Mouse (Mus musculus) left cerebral cortex, postnatal 25 days (tissue): ENCODE data around the gene Sipa1l2. TPM values are rescaled to one million over a fixed set of nuclear protein-coding genes. Genes with fewer than 3 reads are reported as not detected.

Experiments
- DNase-seq, 2 experiments: peaks; one replicate each; pipeline ENCODE4 v3.0.0; 2022; ENCODE audit warnings: low spot score in 2 of 2, mixed read lengths in 1 of 2
- intact Hi-C: fragments of 180-260 bp; cut with DNase I; formaldehyde crosslinking; loops from one replicate; pipeline ENCODE4 v1.15.1; 2025
- total RNA-seq, 2 experiments: library from RNA; stranded (reverse); gene quantifications; 2 replicates each; pipeline ENCODE4 v1.2.3; 2021

The Sipa1l2 gene
- total RNA-seq, 2 experiments from 2014 or later = 39.6 to 40.6 TPM

GRCm38 (mm10) chr8:125493254-125493815, 76.3 kb downstream of the Sipa1l2 start:
- DNase-seq = peak in 1 of 2 experiments; percentile 59
- intact Hi-C loops = no loop called here

- intact Hi-C loops = no loop called here
These were observed 77.2 kb downstream of the Sipa1l2 start for GRCm38 (mm10) chr8:125492416-125492815.

DNA sequence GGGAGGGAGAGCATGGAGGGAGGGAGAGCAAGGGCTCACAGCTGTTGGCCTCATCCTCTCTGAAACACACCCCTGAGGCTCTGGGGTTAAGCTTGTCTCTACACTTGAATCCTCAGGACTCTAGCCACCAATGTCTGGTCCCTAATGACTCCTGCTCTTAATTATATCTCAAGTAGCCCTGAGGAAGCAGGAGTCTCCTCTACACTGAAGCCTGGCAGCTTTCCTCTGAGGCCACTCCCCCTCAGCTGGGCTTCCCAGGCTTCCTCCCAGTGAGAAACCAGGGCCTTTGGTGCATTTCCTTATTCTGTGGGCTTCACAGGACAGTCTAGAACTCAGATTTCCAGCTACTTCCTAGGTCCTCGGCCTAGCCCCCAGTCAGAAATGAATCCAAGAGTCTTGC, 80.9 kb downstream of the Sipa1l2 start:
- DNase-seq = peak in 1 of 2 experiments; percentile 19
- intact Hi-C loops = no loop called here

More at GRCm38 (mm10) chr8:125492416-125492815, 77.2 kb downstream of the Sipa1l2 start:
- DNase-seq = no peak

GRCm38 (mm10) chr8:125485715-125486114, 83.9 kb downstream of the Sipa1l2 start:
- intact Hi-C loops = no loop called here
- no peak for DNase-seq

DNA sequence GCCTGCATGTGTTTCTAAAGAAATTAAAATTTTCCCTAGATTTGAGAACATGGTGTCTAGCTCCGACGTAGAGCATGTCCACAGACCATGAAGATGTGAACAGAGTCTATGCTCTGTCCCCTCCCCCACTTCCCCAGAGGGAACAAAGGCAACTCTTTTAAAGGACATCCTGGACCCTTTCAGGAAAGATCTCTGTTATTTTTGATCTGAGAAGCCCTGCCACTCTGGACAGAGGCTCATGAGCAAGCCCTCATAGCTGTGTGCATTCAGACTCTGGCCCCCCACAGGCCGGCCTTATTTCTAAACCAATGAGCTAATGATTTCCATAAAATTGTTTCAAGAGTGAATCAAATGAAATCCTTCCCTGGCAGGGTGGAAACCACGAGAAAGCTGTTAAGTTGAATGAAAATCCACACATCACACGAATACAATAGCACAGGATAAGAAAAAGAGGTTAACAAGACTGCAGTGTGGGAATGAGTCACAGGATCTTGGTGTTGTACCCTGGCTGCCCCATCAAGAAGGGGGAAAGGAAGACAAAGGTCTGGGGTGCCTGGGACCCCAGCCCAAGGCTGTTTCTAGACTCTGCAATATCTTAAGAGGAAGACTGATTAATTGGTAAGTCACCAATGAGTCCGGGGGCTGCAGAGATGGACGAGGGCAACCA, 84.9 kb downstream of the Sipa1l2 start:
- no peak for DNase-seq
- intact Hi-C loops = no loop called here

DNA sequence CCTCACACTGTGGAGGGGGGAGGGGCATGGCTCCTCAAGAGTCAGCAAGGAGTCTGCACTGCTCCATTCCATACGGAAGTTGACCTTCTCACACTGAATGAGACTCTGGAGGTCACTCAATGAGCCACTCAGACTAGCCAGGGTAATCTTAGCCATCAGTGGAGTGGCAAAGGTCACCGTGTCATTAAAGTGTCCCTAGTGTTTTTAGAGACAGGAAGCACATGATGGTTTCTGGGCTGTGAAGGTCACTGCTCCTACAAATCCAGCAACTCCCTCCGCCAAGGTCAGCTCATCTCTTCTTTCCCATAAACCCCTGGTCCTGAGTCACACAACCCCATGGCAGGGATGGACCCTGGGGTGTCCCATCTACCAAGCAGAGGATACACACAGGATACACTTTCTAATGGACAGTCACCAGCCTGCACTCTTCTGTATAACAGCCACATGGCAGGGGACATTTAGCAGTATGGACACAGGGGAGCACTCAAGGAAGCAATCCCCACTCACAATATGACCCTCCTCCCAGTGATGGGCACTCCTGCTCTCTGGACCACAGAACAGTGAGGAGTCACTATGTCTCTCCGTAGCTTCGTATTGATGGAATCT, 87.0 kb downstream of the Sipa1l2 start:
- intact Hi-C loops = no loop called here
- no peak for DNase-seq

- intact Hi-C loops = no loop called here
- peak; percentile 21 to 57 for DNase-seq
These were observed 94.7 kb downstream of the Sipa1l2 start for GRCm38 (mm10) chr8:125474876-125475275.

DNA sequence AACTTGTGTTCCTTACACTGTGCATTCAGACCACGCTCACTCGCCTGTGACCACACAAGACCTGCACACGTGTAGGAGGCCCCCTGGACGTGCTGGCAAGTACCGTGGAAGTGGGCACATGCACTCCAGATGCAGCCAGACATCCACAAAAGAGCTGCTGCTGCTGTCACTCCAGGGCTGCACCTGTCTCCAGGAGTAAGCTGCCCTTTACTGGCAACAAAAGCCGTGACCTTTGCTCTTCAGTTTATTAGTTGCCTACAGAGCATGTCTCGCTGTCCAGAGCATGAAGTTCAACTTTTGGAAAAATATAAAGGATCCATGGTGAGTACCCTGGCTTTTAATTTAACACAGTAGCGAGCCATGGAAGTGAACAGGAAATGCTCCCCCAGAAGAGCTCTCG, 98.2 kb downstream of the Sipa1l2 start:
- intact Hi-C loops = no loop called here
- no peak for DNase-seq

GRCm38 (mm10) chr8:125465156-125465821, 104.3 kb downstream of the Sipa1l2 start:
- peak in 1 of 2 experiments; percentile 13 for DNase-seq
- intact Hi-C loops = no loop called here

DNA sequence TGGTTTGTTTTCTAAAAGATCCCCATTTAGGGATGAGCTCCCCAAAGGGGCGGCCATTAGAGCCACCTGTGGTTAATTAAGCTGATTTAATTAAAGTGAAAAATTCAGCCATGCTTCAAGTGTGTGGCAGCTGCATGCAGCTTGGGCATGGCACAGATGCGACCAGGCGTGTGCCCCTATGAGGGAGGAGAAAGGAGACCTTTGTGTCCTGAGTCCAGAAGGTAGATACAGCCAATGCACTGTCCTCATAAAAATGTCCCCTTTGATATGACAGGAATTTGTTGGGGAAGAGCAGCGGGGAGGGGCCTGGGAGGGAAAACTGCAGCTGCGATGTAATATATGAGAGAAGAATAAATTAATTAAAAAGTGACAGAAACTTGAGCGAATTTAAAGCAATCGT, 106.7 kb downstream of the Sipa1l2 start:
- intact Hi-C loops = loop anchor here (5.0 kb wide), 1 partner anchor 104 kb away; the partner anchor contains the start of gene Sipa1l2
- no peak for DNase-seq

DNA sequence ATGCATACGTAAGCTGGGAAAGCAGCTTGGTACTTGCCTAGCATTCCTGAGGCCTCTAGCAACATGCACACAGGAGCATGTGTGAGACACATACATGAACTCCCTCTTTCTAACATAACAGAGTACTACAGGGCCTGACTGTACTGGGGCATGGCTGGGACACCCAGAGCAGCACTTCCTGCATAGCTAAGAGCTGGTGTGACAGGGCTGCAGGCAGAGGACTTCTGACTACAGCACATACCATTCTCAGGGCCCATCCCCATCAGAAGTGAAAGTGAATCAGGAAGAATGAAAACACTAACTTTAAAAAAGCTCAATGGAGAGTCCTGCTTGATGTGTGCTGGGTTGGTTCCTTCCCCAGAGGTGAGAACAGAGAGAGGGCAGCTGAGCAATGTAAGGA, 108.1 kb downstream of the Sipa1l2 start:
- DNase-seq = no peak
- intact Hi-C loops = loop anchor here (5.0 kb wide), 1 partner anchor 106 kb away; the partner anchor contains the start of gene Sipa1l2

DNA sequence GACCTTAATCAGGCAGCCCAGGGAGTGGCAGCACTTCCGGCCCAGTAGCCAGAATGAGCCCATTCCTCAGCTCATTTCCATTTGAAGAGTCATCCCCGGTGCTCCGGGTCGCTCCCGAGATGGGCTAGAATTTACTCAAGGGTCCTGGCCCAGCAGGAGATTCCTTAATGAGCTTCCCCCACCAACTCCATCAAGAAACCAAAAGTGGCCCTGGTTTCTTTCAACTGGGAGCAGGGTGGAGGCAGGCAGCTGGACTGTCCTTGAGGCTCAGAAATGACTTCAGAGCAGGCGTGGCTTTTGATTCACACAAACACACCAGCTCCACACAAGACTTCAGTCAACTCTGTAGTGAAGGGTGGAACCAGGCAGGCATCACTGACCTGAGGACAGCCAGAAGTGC, 109.0 kb downstream of the Sipa1l2 start:
- DNase-seq = no peak
- intact Hi-C loops = loop anchor here (5.0 kb wide), 1 partner anchor 107 kb away; the partner anchor contains the start of gene Sipa1l2

DNA sequence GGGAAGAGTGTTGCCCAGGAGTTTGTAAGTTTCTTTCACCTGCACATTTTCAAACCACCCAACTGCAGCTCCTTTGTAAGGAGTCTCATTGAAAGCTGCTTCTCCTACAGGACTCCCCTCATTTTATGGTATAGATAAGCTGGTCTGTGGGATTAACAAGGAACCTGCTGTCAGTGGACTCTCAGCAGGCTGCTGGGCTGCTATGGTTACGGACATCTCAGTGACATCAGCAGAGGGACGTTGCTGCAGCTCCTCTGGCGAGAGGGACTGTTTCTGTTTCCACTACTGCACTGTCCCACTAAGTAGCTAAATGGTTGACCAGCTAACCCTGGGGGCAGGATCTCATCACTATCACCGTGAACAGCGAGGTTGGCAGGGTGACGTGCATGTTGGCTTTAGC, 120.6 kb downstream of the Sipa1l2 start:
- intact Hi-C loops = no loop called here
- no peak for DNase-seq

- intact Hi-C loops = no loop called here
- no peak for DNase-seq
These were observed 122.1 kb downstream of the Sipa1l2 start for GRCm38 (mm10) chr8:125447543-125447942.

DNA sequence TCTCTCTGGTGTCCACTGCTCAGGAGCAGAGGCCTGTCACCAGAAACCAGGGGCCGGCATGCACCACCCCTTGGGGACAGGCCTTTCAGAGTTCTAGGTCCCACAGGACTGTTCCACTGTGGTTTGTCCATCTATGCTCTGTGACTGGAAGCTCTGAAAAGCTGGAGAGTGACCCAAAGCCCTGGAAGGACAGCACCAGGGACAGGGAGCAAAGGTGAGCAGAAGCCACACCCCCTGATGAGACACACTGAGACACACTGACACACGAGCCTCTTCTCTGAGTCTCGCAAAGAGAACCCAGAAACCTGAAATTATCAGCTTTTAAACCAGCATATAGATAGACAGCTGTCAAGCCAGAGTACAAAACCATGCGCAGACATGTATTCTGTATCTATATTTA, 123.4 kb downstream of the Sipa1l2 start:
- DNase-seq = no peak

DNA sequence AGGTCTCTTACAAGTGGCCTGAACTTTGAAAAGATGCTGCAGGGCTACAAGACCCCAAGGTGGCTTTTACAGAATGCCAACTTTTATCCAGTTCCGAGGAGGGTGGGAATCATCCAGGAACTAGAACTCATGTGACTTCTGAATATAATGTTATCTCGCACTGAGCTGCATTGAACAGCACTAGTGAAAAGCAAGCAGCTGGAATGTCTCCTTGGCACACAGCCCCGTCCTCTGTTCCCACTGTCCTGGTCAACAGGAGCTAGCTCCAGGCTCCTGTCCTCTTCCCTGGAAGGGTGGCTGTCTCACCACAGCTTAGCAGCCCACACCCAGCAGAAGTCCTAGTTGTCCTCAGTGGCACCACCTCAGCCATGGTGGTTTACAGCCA, 124.4 kb downstream of the Sipa1l2 start:
- no peak for DNase-seq
- intact Hi-C loops = no loop called here

More for the DNA sequence above, 123.4 kb downstream of the Sipa1l2 start:
- intact Hi-C loops = no loop called here

DNA sequence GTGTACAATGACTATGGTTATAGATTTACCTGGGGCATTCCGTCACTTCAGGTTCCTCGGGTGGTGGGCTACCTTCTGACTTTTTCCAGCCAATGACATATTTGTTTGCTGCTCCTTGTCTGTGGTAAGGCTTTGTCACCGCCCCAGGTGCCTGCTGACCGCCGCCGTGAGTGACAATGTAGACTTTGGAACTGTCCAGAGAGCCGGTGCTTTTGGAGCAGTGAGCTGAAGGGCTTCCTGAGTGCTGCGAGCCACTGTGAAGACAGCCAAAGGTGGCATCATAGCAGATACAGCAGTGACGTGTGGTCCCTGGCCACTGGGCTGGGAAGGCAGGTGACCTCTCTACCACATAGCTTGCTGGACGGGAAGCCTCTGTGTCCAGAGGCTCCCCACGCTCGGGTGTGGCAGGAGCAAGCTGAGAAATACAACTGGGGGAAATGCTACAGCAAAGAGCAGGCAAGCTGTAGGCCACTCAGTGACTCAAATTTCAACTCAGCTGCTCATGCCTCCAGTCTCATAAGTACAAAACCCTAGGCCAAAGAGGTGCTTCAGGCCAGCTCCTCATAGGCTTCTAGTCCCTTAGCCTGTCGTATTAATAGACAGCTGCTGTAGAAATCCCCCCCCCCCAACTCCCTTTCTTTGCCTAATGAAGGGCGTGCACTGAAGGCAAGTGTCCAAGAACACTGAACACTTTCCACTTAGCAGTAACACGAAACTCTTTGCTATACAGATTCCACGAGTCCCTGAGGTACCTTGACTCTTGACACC, 125.0 kb downstream of the Sipa1l2 start:
- DNase-seq = no peak
- intact Hi-C loops = no loop called here

DNA sequence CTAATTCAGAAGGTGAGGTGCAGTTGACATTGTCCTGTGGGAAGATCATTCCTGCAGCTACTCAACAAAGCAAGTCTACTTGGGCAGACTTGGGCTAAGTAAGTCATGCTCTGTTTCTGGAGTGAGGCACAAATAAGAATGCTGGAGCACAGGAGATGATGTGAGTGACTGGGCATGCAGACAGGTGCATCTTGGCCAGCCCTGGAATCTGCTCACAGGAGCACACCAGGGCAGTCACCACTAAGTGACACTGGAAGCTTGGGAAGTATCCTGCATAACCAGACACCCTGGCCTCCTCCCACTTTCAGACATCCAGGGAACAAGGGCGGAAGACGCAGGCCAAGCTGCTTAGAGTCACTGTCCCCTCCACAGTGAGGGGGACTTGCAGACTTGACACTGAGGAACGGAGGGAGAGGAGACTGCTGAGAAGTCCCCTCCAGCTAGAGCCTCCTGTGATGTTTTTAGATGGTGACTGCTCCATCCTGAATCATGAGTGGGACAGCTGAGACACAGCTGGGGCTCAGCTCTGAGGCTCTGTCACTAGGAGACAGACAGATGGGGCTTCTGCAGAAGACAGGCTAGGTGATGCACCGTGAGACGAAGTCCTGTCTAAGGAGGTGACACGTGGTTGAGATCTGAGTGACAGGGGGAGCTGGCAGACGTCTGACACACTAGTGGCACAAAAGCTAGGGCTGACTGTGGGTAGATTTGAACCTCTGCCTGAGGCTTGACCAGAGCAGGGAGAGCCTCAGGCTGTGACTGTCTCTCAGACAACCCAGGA, 134.1 kb downstream of the Sipa1l2 start:
- no peak for DNase-seq
- intact Hi-C loops = no loop called here

DNA sequence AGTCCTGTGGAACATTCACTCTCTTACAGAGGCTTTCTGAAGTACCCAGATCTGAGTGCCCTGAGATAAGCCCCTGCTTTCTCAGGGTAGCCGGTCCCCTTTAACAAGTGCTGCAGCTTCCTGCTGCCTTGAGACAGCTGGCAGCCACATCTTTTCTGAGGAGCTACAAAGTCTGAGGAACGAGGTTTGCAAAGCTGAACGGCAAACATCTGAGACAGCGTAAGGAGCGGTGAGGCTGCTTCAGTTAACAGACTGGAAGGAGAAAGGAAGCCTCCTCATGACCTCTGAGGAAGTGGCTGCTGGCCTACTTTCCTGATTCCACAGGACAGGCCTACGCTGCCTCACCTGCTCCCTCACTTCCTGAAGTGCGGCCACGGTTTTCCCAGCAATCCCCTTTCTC, 135.5 kb downstream of the Sipa1l2 start:
- DNase-seq = no peak
- intact Hi-C loops = no loop called here
